Mouse (Mus musculus) liver, embryonic 16.5 days (tissue): ENCODE results near the gene Cenpp. TPM values are rescaled to one million over a fixed set of nuclear protein-coding genes. Genes with fewer than 3 reads are reported as not detected.

Experiments used
- ATAC-seq: fragments of 200-750 bp; cut with Nextera tagmentation; 2 replicates; pipeline ENCODE4 v1.8.0; 2017; ENCODE audit warnings: low read depth, mild to moderate bottlenecking, moderate number of reproducible peaks, moderate library complexity
- H3K27ac ChIP-seq: fragments of 300-500 bp; sonication (generic); 2 replicates; pipeline ENCODE4 v1.5.1; 2014; ENCODE audit warnings: mild to moderate bottlenecking, low read length
- H3K27me3 ChIP-seq: fragments of 300-500 bp; sonication (generic); 2 replicates; pipeline ENCODE4 v1.6.1; 2014; ENCODE audit warnings: low read depth, low read length, mixed read lengths; ENCODE audit not compliant: control insufficient read depth, insufficient read depth
- H3K36me3 ChIP-seq: fragments of 300-500 bp; sonication (generic); 2 replicates; pipeline ENCODE4 v1.6.1; 2014; ENCODE audit warnings: mild to moderate bottlenecking; ENCODE audit not compliant: control insufficient read depth, insufficient read depth
- H3K4me1 ChIP-seq: fragments of 300-500 bp; sonication (generic); 2 replicates; pipeline ENCODE4 v1.6.1; 2014; ENCODE audit warnings: low read depth, low read length, mixed read lengths; ENCODE audit not compliant: control insufficient read depth
- H3K4me2 ChIP-seq: fragments of 300-500 bp; sonication (generic); 2 replicates; pipeline ENCODE4 v1.6.1; 2014; ENCODE audit warnings: low read depth, low read length, mixed read lengths
- H3K4me3 ChIP-seq: fragments of 300-500 bp; sonication (generic); 2 replicates; pipeline ENCODE4 v1.5.1; 2014; ENCODE audit warnings: low read depth, mild to moderate bottlenecking, low read length
- H3K9ac ChIP-seq: fragments of 300-500 bp; sonication (generic); 2 replicates; pipeline ENCODE4 v1.6.1; 2014; ENCODE audit warnings: low read depth, low read length
- H3K9me3 ChIP-seq: fragments of 300-500 bp; sonication (generic); replicated peaks from 2 replicates; pipeline ENCODE4 v1.6.1; 2016; ENCODE audit warnings: low read length; ENCODE audit not compliant: control insufficient read depth
- WGBS: fragments of 180-500 bp; shearing (Covaris S2); extraction: QIAGEN DNeasy Blood & Tissue Kit; methylation state at CpG from one replicate; pipeline ENCODE4 v1.1.7; 2014; ENCODE audit not compliant: insufficient replicate concordance; 5-methylcytosine and 5-hydroxymethylcytosine counted together
- polyA plus RNA-seq: library from polyadenylated mRNA; unstranded; fragments of >200 nt; fragmentation: Nextera tagmentation; extraction: Ambion mirVana; gene quantifications from 2 replicates; pipeline ENCODE4 v1.2.1, GENCODE M21; 2015

The Cenpp gene
- polyA plus RNA-seq, 1 experiment from 2014 or later, result 18.2 TPM

- H3K4me3 ChIP-seq, result peak overlapping the region; percentile 84
- no peaks in the 10 kb centered on the region for H3K9me3 ChIP-seq
- H3K27ac ChIP-seq, result no peak overlapping the region
- no peaks in the 10 kb centered on the region for H3K27me3 ChIP-seq
- H3K9ac ChIP-seq, result peak overlapping the region; percentile 78
- H3K4me1 ChIP-seq, result peaks cover 13% of the 10 kb centered on the region
- 39% methylated on average over 2 of the region's 2 CpGs for WGBS
- ATAC-seq, result no peak
- no peaks in the 10 kb centered on the region for H3K36me3 ChIP-seq
- H3K4me2 ChIP-seq, result peak overlapping the region; percentile 84
Observed at GRCm38 (mm10) chr13:49651136-49651535, 1.4 kb downstream of the Cenpp start.

GRCm38 (mm10) chr13:49646019-49646418 is 6.6 kb downstream of the Cenpp start:
- no peaks in the 10 kb centered on the region for H3K36me3 ChIP-seq
- H3K27me3 ChIP-seq, result no peaks in the 10 kb centered on the region
- H3K27ac ChIP-seq, result no peak overlapping the region
- no peak overlapping the region for H3K9ac ChIP-seq
- 74% methylated on average over 1 of the region's 1 CpGs for WGBS
- H3K4me2 ChIP-seq, result no peak overlapping the region
- ATAC-seq, result no peak
- no peak overlapping the region for H3K4me3 ChIP-seq
- no peaks in the 10 kb centered on the region for H3K9me3 ChIP-seq
- peaks cover 2% of the 10 kb centered on the region for H3K4me1 ChIP-seq

- no peak overlapping the region for H3K4me3 ChIP-seq
- H3K9me3 ChIP-seq, result no peaks in the 10 kb centered on the region
- no peak overlapping the region for H3K27ac ChIP-seq
- no peaks in the 10 kb centered on the region for H3K27me3 ChIP-seq
- H3K4me1 ChIP-seq, result peaks cover under 1% of the 10 kb centered on the region
- no peaks in the 10 kb centered on the region for H3K36me3 ChIP-seq
- no peak for ATAC-seq
- 68% methylated on average over 2 of the region's 2 CpGs for WGBS
- no peak overlapping the region for H3K4me2 ChIP-seq
- no peak overlapping the region for H3K9ac ChIP-seq
Observed at GRCm38 (mm10) chr13:49644731-49645529, 7.7 kb downstream of the Cenpp start.

GRCm38 (mm10) chr13:49643669-49644362 is 8.8 kb downstream of the Cenpp start:
- no peak overlapping the region for H3K27ac ChIP-seq
- H3K4me1 ChIP-seq, result peaks cover 5% of the 10 kb centered on the region
- H3K36me3 ChIP-seq, result no peaks in the 10 kb centered on the region
- no peak overlapping the region for H3K4me2 ChIP-seq
- H3K9ac ChIP-seq, result no peak overlapping the region
- H3K27me3 ChIP-seq, result no peaks in the 10 kb centered on the region
- no peak for ATAC-seq
- H3K9me3 ChIP-seq, result no peaks in the 10 kb centered on the region
- H3K4me3 ChIP-seq, result no peak overlapping the region

GRCm38 (mm10) chr13:49642650-49643049 is 9.9 kb downstream of the Cenpp start:
- no peaks in the 10 kb centered on the region for H3K27me3 ChIP-seq
- H3K9ac ChIP-seq, result no peak overlapping the region
- no peak overlapping the region for H3K4me3 ChIP-seq
- no peak overlapping the region for H3K27ac ChIP-seq
- H3K4me1 ChIP-seq, result peaks cover 5% of the 10 kb centered on the region
- 78% methylated on average over 6 of the region's 6 CpGs for whole genome bisulfite sequencing
- H3K36me3 ChIP-seq, result no peaks in the 10 kb centered on the region
- H3K4me2 ChIP-seq, result no peak overlapping the region
- ATAC-seq, result no peak
- no peaks in the 10 kb centered on the region for H3K9me3 ChIP-seq

GRCm38 (mm10) chr13:49639965-49640364 is 12.6 kb downstream of the Cenpp start:
- Histone ChIP-seq H3K4me2 (no peak overlapping the region), H3K36me3 (no peaks in the 10 kb centered on the region), H3K4me1 (peaks cover 5% of the 10 kb centered on the region), H3K9ac (no peak overlapping the region), H3K27ac (peak overlapping the region; percentile 36; the same call in 1 of the 2 replicates), H3K27me3 (no peaks in the 10 kb centered on the region), H3K4me3 (no peak overlapping the region), H3K9me3 (no peaks in the 10 kb centered on the region)
- WGBS, result 30% methylated on average over 2 of the region's 2 CpGs
- ATAC-seq, result peak; percentile 89

GRCm38 (mm10) chr13:49629076-49629475 is 23.5 kb downstream of the Cenpp start:
- no peak for ATAC-seq
- no peaks in the 10 kb centered on the region for H3K36me3 ChIP-seq
- H3K27ac ChIP-seq, result no peak overlapping the region
- no peaks in the 10 kb centered on the region for H3K4me1 ChIP-seq
- H3K27me3 ChIP-seq, result no peaks in the 10 kb centered on the region
- 76% methylated on average over 2 of the region's 2 CpGs for WGBS
- no peaks in the 10 kb centered on the region for H3K9me3 ChIP-seq
- H3K4me3 ChIP-seq, result no peak overlapping the region
- H3K9ac ChIP-seq, result no peak overlapping the region
- no peak overlapping the region for H3K4me2 ChIP-seq

- H3K4me3 ChIP-seq, result no peak overlapping the region
- no peaks in the 10 kb centered on the region for H3K4me1 ChIP-seq
- no peak overlapping the region for H3K27ac ChIP-seq
- no peaks in the 10 kb centered on the region for H3K9me3 ChIP-seq
- no peak for ATAC-seq
- no peaks in the 10 kb centered on the region for H3K27me3 ChIP-seq
- H3K36me3 ChIP-seq, result no peaks in the 10 kb centered on the region
- no peak overlapping the region for H3K4me2 ChIP-seq
- no peak overlapping the region for H3K9ac ChIP-seq
Observed at GRCm38 (mm10) chr13:49628167-49628566, 24.4 kb downstream of the Cenpp start.

- peaks cover 2% of the 10 kb centered on the region for H3K4me1 ChIP-seq
- no peaks in the 10 kb centered on the region for H3K36me3 ChIP-seq
- H3K27ac ChIP-seq, result no peak overlapping the region
- no peak overlapping the region for H3K4me2 ChIP-seq
- H3K4me3 ChIP-seq, result no peak overlapping the region
- H3K9ac ChIP-seq, result no peak overlapping the region
- no peak for ATAC-seq
- H3K27me3 ChIP-seq, result no peaks in the 10 kb centered on the region
- no peaks in the 10 kb centered on the region for H3K9me3 ChIP-seq
- 81% methylated on average over 1 of the region's 1 CpGs for WGBS
Observed at GRCm38 (mm10) chr13:49623216-49623615, 29.4 kb downstream of the Cenpp start.
